ENCODE assay signal across 17 mouse cellular contexts in genomic region chr12:27399392-27399791, GRCm38 (mm10).
"Had no signal": no experiment of that assay in that cellular context is flagged by ENCODE, and none has a peak within 500 bp of the region (broad histone marks: within the 10 kb centered on the region; RNA-seq: fewer than 3 reads in every experiment).

No protein-coding gene starts in this region.

- H3K27ac ChIP-seq: hindbrain, embryonic 13.5 days; hindbrain, postnatal 0 days; layer of hippocampus, adult 2 months; limb, embryonic 13.5 days; midbrain, embryonic 12.5 days; neural tube, embryonic 13.5 days had no signal

- ATAC-seq: hindbrain, postnatal 0 days; midbrain, embryonic 16.5 days had no signal

- H3K9ac ChIP-seq: hindbrain, embryonic 13.5 days; limb, embryonic 13.5 days; midbrain, embryonic 12.5 days; neural tube, embryonic 13.5 days had no signal

- H3K27me3 ChIP-seq: hindbrain, embryonic 13.5 days; limb, embryonic 13.5 days; midbrain, embryonic 12.5 days; neural tube, embryonic 13.5 days had no signal

- H3K4me3 ChIP-seq: hindbrain, embryonic 13.5 days; layer of hippocampus, adult 2 months; limb, embryonic 13.5 days; midbrain, embryonic 12.5 days; neural tube, embryonic 13.5 days had no signal

- H3K4me2 ChIP-seq: hindbrain, embryonic 13.5 days; limb, embryonic 13.5 days; liver, embryonic 11.5 days; midbrain, embryonic 12.5 days; neural tube, embryonic 13.5 days had no signal

- H3K36me3 ChIP-seq: hindbrain, embryonic 13.5 days; limb, embryonic 13.5 days; midbrain, embryonic 12.5 days; neural tube, embryonic 13.5 days had no signal

- H3K4me1 ChIP-seq: hindbrain, embryonic 13.5 days; limb, embryonic 13.5 days; midbrain, embryonic 12.5 days; neural tube, embryonic 13.5 days had no signal

- H3K9me3 ChIP-seq: hindbrain, embryonic 13.5 days; limb, embryonic 13.5 days; midbrain, embryonic 12.5 days; neural tube, embryonic 13.5 days had no signal

- DNase-seq: kidney, adult 11 months; kidney, adult 9 months; kidney, postnatal 10 days; kidney, postnatal 4 days; left cerebral cortex, postnatal 4 days; retina, postnatal 1 day; right cerebral cortex, postnatal 14 days; thymus, adult 2 months; thymus, postnatal 25 days had no signal
